Mouse (Mus musculus): ENCODE results near the gene Tm4sf1.

Tm4sf1 gene

DNA sequence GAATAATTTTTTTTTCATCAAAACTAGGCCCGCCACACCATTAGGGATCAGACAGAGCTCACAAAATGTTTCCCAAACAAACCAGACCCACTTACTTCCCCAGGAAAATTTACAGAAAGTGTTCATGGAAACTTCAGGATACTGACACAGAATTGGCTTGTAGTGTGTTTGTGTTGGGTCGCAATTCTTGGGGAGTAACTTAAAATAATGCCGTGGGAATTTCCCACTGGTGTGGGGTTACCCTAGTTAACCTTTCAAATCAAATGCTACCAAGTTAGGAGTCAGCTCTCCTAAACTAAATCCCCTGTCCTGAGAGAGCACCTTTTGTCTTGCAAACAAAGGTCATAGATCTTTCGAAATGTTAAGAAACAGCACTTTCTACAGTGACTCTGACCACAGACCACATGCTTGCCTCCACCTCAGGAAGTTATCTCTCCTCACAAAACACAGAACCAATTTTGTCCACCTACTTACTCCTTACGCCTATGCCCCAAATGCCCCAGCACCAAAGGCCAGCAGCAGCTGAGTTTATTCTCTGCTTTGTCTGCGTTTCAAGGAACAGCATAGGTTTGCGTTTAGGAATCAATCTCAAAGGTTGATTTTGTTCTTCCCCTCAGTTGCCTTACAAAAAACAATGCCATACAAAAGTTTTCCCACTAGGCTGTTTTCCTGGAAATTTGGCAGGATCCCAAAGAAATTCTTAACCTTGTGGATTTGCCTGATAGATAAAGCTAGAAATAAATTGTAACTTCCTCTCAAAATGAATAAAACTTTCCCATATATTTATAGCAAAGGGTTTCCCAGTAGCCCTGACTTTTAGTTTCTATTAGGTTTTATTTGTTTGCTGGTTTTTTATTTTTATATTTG is 13.7 kb downstream of the Tm4sf1 start:
- CTCF ChIA-PET = no interaction called here

DNA sequence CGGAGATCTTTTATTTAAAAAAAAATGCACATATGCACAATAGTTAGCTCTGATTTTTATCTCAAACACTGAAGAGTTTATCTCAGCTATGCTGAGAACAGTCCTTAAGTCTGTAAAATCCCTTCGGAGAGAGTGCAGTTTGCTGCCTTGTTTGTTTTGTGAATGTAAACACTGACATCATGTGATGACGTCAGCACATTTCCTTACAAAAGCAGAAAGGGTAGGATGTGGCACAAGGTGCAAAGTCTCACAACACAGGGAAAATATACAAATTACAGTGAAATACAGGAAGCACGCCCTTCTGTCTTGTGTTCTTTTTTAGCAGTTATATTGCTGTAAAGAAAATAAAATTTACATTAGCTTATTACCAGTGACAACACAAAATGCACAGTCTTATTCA is 14.3 kb downstream of the Tm4sf1 start:
- CTCF ChIA-PET = no interaction called here

DNA sequence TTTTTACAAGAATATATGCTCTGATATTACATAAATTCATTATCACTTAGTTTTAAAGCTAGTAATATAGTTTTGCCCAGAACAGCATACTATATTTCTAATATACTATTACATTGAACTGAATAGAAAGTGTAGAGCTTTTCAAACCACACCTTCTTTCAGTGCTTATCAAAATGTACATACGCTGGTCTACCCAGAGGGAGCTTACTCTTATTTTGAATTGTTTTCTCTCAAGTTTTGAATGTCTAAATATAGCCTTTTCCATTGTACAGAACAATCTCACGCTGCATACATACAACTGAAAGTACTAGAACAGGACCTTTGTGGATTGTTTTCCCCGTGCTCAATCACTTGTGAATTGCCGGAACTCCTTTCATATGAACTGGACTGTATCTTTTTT is 23.6 kb downstream of the Tm4sf1 start:
- CTCF ChIA-PET = no interaction called here

DNA sequence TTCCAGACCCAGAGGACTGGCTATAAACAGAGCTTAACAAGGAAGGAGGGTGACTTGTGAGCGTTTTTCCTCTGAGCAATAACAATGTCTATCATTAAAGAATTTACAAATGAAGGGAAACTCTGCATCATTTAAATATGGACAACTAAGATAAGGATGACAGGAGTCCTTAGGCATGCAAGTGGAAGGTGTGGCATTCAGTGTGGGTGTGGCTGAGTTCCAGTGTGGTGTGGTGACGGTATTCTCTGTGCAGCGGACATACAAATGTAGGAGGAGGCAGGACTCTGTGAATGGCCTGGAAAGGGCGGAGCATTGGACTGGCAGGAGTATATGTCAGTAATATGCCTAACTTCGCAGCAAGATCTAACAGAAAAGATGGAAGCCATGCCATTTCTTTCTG is 24.3 kb downstream of the Tm4sf1 start:
- CTCF ChIA-PET = no interaction called here

DNA sequence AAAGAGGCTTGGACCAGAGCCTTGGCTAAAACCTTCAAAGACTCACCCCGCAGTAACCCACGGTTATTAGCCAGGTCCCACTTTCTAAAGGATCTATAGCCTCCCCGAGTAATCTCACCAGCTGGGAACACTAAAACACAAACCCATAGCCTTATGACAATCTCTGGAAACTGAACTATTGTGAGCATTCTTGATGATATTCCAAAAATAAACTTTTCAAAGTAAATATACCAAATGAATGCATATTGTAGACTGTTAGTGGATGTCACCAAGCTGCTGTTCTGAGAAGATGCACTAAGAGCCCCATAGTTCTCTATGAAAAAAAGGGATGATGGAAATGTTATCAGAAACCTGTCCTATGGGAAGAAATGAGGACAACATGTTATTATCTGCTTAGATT is 25.0 kb downstream of the Tm4sf1 start:
- CTCF ChIA-PET = no interaction called here

DNA sequence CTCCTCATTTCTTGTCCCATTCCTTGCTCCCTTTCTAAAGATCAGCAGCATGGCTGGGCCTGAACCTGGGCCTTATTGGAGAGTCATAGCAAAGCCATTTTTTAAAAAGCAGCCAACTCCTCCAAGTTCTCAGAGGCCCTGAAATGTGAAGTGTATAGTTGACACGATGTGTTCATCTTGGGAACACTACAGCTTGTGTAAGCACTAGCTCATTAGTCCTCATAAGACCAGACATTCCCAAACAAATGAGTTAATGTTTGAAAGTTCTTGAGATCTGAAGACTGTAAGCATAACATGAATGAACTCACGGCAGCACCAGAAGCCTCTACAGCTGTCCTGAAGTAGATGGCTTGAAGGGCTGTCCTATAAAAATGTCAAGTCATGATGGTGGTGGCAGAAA is 32.8 kb downstream of the Tm4sf1 start:
- CTCF ChIA-PET = no interaction called here

DNA sequence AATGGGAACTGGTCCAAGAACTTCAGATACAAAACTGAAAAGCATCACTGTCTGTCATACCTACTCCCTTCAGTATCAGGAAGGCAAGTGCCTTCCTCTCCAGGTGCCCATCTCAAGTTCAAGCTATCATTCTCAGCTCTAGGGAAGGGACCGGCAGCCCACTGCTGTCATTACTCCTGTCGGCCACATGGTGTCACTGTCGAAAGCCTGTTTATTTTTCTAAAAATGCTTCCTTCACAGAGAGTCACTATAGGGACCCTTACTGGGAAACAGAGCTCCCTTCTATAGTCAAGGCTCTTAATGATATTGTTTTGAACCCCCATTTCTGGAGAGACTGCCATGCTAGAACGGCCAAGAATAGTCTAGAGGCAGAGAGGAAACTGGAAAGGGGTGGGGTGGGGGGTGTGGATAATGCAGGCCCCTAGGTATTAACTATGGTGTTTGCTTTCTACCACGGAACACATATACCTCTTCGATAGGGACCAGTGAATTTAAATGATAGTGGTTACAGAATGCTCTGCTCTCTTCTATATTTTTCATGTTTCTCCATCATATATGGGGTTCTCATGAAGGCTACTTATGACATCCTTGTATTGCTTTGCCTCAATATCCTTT is 34.1 kb downstream of the Tm4sf1 start:
- CTCF ChIA-PET = no interaction called here

DNA sequence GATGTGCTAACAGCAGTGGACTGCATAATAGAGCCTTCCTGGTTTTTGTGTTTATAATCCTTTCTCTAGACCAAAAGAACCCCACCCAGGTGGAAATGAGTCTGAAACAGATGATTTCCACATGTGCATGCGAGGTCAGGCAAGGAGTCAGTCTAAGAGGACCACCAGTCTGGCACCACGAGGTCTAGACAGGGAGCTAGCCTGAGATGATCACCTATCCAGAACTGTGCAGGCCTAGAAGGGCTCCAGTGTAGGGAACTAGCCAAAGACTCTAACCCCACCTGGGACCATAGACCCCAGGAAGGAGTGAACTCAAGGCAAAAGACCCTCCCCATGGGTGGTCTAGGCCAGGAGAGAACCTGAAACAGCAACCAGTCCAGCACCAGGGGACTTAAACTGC is 48.7 kb downstream of the Tm4sf1 start:
- CTCF ChIA-PET = no interaction called here

DNA sequence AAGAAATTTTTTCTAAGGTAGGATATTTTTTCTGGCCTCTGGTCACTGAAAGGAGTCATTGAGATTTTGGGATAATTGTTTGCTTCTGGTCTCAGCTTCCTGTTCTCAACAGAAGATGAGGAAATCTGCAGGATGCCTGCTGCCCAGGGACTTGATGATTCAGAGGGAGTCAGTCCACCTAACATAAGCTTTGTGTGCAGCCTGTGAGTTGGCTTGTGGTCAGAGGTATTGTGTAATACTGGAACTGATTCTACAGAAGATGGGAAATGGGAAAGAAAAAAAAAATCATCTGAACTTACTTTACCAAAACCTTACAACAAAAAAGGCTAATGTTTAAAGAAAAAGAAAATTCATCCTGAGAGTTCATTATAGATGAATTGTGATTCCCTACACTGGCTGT is 49.2 kb downstream of the Tm4sf1 start:
- CTCF ChIA-PET = no interaction called here

DNA sequence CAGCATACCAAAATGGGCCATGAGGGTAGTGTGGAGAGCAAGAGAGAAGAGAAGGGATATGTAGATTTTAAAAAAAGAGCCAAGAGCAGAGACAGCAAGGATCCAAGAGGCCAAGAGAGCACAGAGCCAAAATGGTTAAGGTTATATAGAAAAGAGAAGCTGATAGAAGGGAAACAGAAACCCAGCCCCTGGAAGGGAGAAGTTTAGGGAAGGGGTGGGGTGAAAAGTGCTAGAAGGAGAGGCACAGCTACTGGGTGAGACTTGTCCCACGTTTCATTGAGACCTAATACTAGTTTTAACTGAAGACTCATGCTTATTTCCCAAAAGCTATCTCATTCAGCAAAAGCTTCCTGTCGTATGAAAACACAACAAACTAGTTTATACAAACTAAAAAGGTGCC is 56.5 kb downstream of the Tm4sf1 start:
- CTCF ChIA-PET = no interaction called here

All from spleen, embryonic (tissue).